Mouse (Mus musculus) MEL (cell line): ENCODE measurements around the gene Rassf2.

Experiments
- BHLHE40 ChIP-seq: IDR thresholded peaks from 2 replicates; pipeline ENCODE4 v1.6.1; 2012; ENCODE audit warnings: low read depth, mild to moderate bottlenecking, inconsistent platforms, low read length, improper control_type of control experiment, borderline replicate concordance
- CTCF ChIP-seq, 3 experiments: IDR thresholded peaks in 2 of 3; conservative IDR thresholded peaks in 1 of 3; 2 replicates each; pipeline ENCODE4 v1.5.1; 2011 to 2012; ENCODE audit warnings: low read length in 3 of 3, low read depth in 2 of 3, mild to moderate bottlenecking in 2 of 3, improper control_type of control experiment in 1 of 3, inconsistent platforms in 1 of 3, mixed read lengths in 1 of 3, moderate library complexity in 1 of 3; ENCODE audit not compliant: control insufficient read depth in 1 of 3, insufficient read depth in 1 of 3, poor library complexity in 1 of 3, severe bottlenecking in 1 of 3
- E2F4 ChIP-seq: IDR thresholded peaks from 2 replicates; pipeline ENCODE4 v1.6.1; 2011; ENCODE audit warnings: low read depth, low read length, improper control_type of control experiment, borderline replicate concordance
- EP300 ChIP-seq, 2 experiments: IDR thresholded peaks; 2 replicates each; pipeline ENCODE4 v1.6.1; 2011; ENCODE audit warnings: improper control_type of control experiment in 2 of 2, low read length in 2 of 2, low read depth in 1 of 2, mild to moderate bottlenecking in 1 of 2
- ETS1 ChIP-seq: IDR thresholded peaks from 2 replicates; pipeline ENCODE4 v1.6.1; 2012; ENCODE audit warnings: low read depth, mild to moderate bottlenecking, inconsistent platforms, low read length, improper control_type of control experiment, moderate library complexity
- GATA1 ChIP-seq: IDR thresholded peaks from 2 replicates; pipeline ENCODE4 v1.6.1; 2011; ENCODE audit warnings: low read depth, low read length, improper control_type of control experiment
- HCFC1 ChIP-seq: IDR thresholded peaks from 2 replicates; pipeline ENCODE4 v1.6.1; 2012; ENCODE audit warnings: low read depth, mild to moderate bottlenecking, inconsistent platforms, low read length, improper control_type of control experiment, moderate library complexity
- JUND ChIP-seq: IDR thresholded peaks from 2 replicates; pipeline ENCODE4 v1.6.1; 2011; ENCODE audit warnings: low read depth, mild to moderate bottlenecking, improper control_type of control experiment, low read length
- POLR2A ChIP-seq, 2 experiments: IDR thresholded peaks; 2 replicates each; pipeline ENCODE4 v1.6.1; 2011 to 2012; ENCODE audit warnings: low read length in 2 of 2, mild to moderate bottlenecking in 2 of 2, control low read depth in 1 of 2, improper control_type of control experiment in 1 of 2, low read depth in 1 of 2, moderate library complexity in 1 of 2; ENCODE audit not compliant: control insufficient read depth in 1 of 2, insufficient read depth in 1 of 2, poor library complexity in 1 of 2
- RCOR1 ChIP-seq: IDR thresholded peaks from 2 replicates; pipeline ENCODE4 v1.6.1; 2012; ENCODE audit warnings: low read depth, mild to moderate bottlenecking, inconsistent platforms, low read length, improper control_type of control experiment
- SMC3 ChIP-seq: IDR thresholded peaks from 2 replicates; pipeline ENCODE4 v1.6.1; 2011; ENCODE audit warnings: low read depth, low read length, improper control_type of control experiment
- TAL1 ChIP-seq: IDR thresholded peaks from 2 replicates; pipeline ENCODE4 v1.6.1; 2012; ENCODE audit warnings: mild to moderate bottlenecking, inconsistent platforms, low read length, moderate library complexity, mixed read lengths
- ZKSCAN1 ChIP-seq: IDR thresholded peaks from 2 replicates; pipeline ENCODE4 v1.6.1; 2012; ENCODE audit warnings: low read depth, mild to moderate bottlenecking, inconsistent platforms, low read length, improper control_type of control experiment, moderate library complexity

GRCm38 (mm10) chr2:132061884-132062283, 31.8 kb upstream of the Rassf2 start:
- TF ChIP-seq CTCF (IDR thresholded peaks at IDR 0.05 in 2 of 3, conservative IDR thresholded peaks at IDR 0.05 in 1 of 3; ENCODE audit: control insufficient read depth in 1 of 3, insufficient read depth in 1 of 3, low read depth in 2 of 3, low read length in 3 of 3, poor library complexity in 1 of 3, severe bottlenecking in 1 of 3) (no peak), TAL1 (no peak), EP300 (IDR thresholded peaks at IDR 0.05; ENCODE audit: low read depth in 1 of 2, low read length in 2 of 2) (no peak), SMC3 (no peak), POLR2A (IDR thresholded peaks at IDR 0.05; ENCODE audit: control insufficient read depth in 1 of 2, insufficient read depth in 1 of 2, low read depth in 1 of 2, low read length in 2 of 2, poor library complexity in 1 of 2) (no peak), ETS1 (no peak), BHLHE40 (no peak), HCFC1 (no peak), ZKSCAN1 (no peak), E2F4 (no peak), GATA1 (no peak), RCOR1 (no peak), JUND (no peak)
